Mouse (Mus musculus) adrenal gland, postnatal 14 days (tissue): ENCODE measurements around the gene Fry. TPM values are rescaled to one million over a fixed set of nuclear protein-coding genes. Genes with fewer than 3 reads are reported as not detected.

Source experiments
- DNase-seq: peaks from one replicate; pipeline ENCODE4 v3.0.0; 2021; ENCODE audit warnings: mixed read lengths
- total RNA-seq: library from RNA; stranded (reverse); gene quantifications from 2 replicates; pipeline ENCODE4 v1.2.3, GENCODE M21; 2021

Fry gene
- total RNA-seq, 1 experiment from 2014 or later = 39.4 TPM

DNA sequence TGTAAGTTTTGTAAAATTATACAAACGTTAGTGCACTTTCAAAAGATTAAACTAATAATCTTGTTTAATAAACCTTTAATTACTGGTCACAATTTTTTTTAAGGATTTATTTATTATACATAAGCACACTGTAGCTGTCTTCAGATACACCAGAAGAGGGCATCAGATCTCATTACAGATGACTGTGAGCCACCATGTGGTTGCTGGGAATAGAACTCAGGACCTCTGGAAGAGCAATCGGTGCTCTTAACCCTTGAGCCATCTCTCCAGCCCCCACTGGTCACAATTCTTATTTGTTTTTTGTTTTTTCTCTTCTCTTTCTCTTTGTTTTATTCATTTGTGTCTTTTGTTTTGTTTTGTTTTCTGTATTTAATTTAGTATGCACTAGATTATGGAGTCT lies 406.8 kb downstream of the Fry start:
- no peak for DNase-seq

- no peak for DNase-seq
Measured at GRCm38 (mm10) chr5:150541302-150541701, 422.9 kb downstream of the Fry start.

DNA sequence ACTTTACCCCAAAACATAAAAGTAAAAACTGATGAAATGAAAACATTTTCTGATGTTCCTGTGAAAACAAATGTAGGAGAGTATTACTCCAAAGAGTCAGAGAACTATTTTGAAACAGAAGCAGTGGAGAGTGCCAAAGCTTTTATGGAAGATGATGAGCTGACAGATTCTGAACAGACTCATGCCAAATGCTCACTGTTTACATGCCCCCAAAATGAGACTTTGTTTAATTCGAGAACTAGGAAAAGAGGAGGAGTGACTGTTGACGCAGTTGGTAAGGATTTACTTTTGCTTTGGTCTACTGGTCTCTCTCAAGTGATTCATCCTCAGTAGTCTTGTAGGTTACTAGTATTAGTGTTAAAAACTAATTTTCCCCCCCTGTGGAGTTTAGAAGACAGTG lies 424.7 kb downstream of the Fry start:
- DNase-seq = no peak

Other genes with a start within 250 kb of the Fry start
- 0.22 TPM in 1 of 2 replicates, not detected in the other for gene Rxfp2, start 100.0 kb upstream of the Fry start, total RNA-seq